Mouse (Mus musculus) gonadal fat pad, adult 2 months (tissue): ENCODE results near the gene Ssx9. TPM values are rescaled to one million over a fixed set of nuclear protein-coding genes. Genes with fewer than 3 reads are reported as not detected.
"Not testable (repeated sequence)": the region's sequence is repeated elsewhere in the genome, so short reads cannot be mapped to it uniquely, and the experiment has no call there.

Source experiments
- DNase-seq: peaks from one replicate; pipeline ENCODE4 v3.0.0-alpha.2; 2012; ENCODE audit warnings: low read depth
- polyA plus RNA-seq: library from polyadenylated mRNA; depleted of rRNA; stranded (reverse); fragments of >200 nt; gene quantifications from 2 replicates; pipeline ENCODE4 v1.2.3, GENCODE M21; 2012; rRNA removed

The Ssx9 gene
- polyA plus RNA-seq, result not detected in 2 replicates

DNA sequence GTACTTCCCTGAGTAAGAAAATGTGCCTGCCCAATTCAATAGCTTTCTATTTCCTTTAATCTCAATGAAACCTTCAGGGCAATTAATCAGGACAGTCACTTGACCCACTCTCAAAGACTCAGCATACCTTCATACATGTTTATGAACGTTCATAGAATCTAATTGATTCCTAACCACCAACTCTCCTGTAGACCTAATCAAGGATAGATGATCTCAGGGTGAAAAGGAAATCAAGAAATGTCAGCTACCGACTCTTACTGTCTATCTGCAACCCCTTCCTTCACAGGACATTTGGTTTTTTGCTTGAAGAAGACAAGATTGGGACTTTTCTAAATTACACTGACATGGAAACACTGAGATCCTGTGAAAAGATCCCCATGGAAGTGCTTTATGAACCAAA is at the start of gene Ssx9:
Gene Ssx9 (plus strand): TSS at position 301 of the 400 bp plus-strand sequence.
- DNase-seq, result not testable (repeated sequence)

DNA sequence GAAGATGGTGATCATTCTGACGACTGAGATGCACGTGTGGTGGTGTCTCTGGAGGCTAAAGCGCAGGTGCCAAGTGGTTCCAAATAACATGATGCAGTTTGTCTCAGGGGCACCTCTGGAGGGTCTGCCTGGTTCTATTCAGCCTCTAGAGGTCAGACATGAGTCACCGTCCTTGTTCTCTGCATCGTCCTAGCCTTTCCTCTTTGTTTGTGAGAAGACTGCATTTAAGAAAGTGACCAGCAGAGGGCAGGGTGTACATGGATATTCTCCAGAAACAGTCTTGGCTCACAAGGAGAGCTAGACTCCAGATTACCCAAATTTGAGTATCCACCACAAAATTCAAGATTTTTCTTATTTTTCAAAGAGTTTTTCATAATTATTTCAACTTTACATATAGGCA is 15.3 kb upstream of the Ssx9 start:
- DNase-seq, result no peak

DNA sequence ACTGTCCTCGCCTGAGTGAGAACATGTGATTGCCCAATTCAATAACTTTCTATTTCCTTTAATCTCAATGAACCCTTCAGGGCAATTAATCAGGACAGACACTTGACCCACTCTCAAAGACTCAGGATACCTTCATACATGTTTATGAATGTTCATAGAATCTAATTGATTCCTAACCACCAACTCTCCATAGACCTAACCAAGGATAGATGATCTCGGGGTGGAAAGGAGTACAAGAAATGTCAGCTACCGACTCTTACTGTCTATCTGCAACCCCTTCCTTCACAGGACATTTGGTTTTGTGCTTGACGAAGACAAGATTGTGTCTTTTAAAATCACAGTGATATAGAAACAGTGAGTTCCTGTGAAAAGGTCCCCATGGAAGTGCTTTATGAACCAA is 55.2 kb downstream of the Ssx9 start, which contains the start of gene Ssxb5:
Gene Ssxb5 (plus strand): TSS at position 301 of the 400 bp plus-strand sequence.
- not testable (repeated sequence) for DNase-seq

Other genes starting within 250 kb of the Ssx9 start
- not detected in 2 replicates for gene Gm14459, start 223.5 kb upstream of the Ssx9 start, polyA plus RNA-seq
- gene Ssxb6, start 200.2 kb upstream of the Ssx9 start, polyA plus RNA-seq, result not detected in 2 replicates
- not detected in 2 replicates for gene Ssxb3, start 156.6 kb upstream of the Ssx9 start, polyA plus RNA-seq
- not detected in 2 replicates for gene Ssxb8, start 57.6 kb upstream of the Ssx9 start, polyA plus RNA-seq
- not detected in 2 replicates for gene Ssxb5, start 55.3 kb downstream of the Ssx9 start, polyA plus RNA-seq
- gene Gm6592, start 95.6 kb downstream of the Ssx9 start, polyA plus RNA-seq, result not detected in 2 replicates
- gene Gm5751, start 125.8 kb downstream of the Ssx9 start, polyA plus RNA-seq, result not detected in 2 replicates
- gene B630019K06Rik, start 143.9 kb downstream of the Ssx9 start, polyA plus RNA-seq, result 0.95 and 2.0 TPM in 2 replicates
- not detected in 2 replicates for gene Fthl17b, start 214.5 kb downstream of the Ssx9 start, polyA plus RNA-seq
- not detected in 2 replicates for gene Fthl17c, start 228.1 kb downstream of the Ssx9 start, polyA plus RNA-seq
- gene Fthl17d, start 238.3 kb downstream of the Ssx9 start, polyA plus RNA-seq, result not detected in 2 replicates